Mouse (Mus musculus): Measurements from ENCODE around the gene Taf9b. TPM values are rescaled to one million over a fixed set of nuclear protein-coding genes. Genes with fewer than 3 reads are reported as not detected.

Gene Taf9b
- polyA plus RNA-seq (2015; fragmentation: Illumina TruSeq; extraction: RNeasy Lipid Tissue Mini Kit (QIAGEN cat#74804); ENCODE audit: insufficient read depth, low replicate concordance), result 23.0 TPM

DNA sequence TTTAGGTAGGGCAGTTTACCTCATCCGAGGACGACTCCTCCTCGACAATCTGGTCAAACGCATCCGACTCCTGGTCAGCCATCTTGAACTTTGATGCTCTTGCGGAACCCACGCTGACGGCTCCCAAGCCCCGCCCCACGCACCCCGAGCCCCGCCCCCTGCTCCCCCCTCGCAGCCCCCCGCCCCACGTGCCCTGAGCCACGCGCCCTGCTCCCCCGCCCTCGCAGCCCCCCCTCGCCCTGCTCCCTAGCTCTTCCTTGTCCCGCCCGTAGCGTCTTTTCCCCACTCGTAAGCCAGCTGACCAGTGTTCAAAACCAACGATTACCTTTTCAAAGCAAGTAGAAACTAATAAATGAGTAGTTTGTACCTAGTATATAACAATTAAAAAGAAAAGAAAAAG lies at the start of gene Taf9b:
Gene Taf9b (minus strand): TSS at position 101 of the 400 bp plus-strand sequence.

GRCm38 (mm10) chrX:106255276-106255675 lies 34.3 kb upstream of the Taf9b start, which contains the start of gene Fnd3c2:
Fnd3c2 (minus strand) TSS chrX:106255376.

GRCm38 (mm10) chrX:106186713-106187649 lies 34.0 kb downstream of the Taf9b start, which contains the start of gene Pgk1:
Pgk1 (plus strand) TSS chrX:106187100.

Other genes with a start within 250 kb of the Taf9b start
- gene Magt1, start 209.3 kb downstream of the Taf9b start, polyA plus RNA-seq (2015; fragmentation: Illumina TruSeq; extraction: RNeasy Lipid Tissue Mini Kit (QIAGEN cat#74804); ENCODE audit: insufficient read depth, low replicate concordance), result 64.0 TPM
- gene Cox7b, start 205.5 kb downstream of the Taf9b start, polyA plus RNA-seq (2015; fragmentation: Illumina TruSeq; extraction: RNeasy Lipid Tissue Mini Kit (QIAGEN cat#74804); ENCODE audit: insufficient read depth, low replicate concordance), result 265 TPM
- 14.9 TPM for gene Atp7a, start 193.9 kb downstream of the Taf9b start, polyA plus RNA-seq (2015; fragmentation: Illumina TruSeq; extraction: RNeasy Lipid Tissue Mini Kit (QIAGEN cat#74804); ENCODE audit: insufficient read depth, low replicate concordance)
- gene Tlr13, start 78.0 kb downstream of the Taf9b start, polyA plus RNA-seq (2015; fragmentation: Illumina TruSeq; extraction: RNeasy Lipid Tissue Mini Kit (QIAGEN cat#74804); ENCODE audit: insufficient read depth, low replicate concordance), result 25.4 TPM
- 192 TPM for gene Pgk1, start 34.1 kb downstream of the Taf9b start, polyA plus RNA-seq (2015; fragmentation: Illumina TruSeq; extraction: RNeasy Lipid Tissue Mini Kit (QIAGEN cat#74804); ENCODE audit: insufficient read depth, low replicate concordance)
- gene Fnd3c2, start 34.2 kb upstream of the Taf9b start, polyA plus RNA-seq (2015; fragmentation: Illumina TruSeq; extraction: RNeasy Lipid Tissue Mini Kit (QIAGEN cat#74804); ENCODE audit: insufficient read depth, low replicate concordance), result not detected